Mouse (Mus musculus) hindbrain, embryonic 16.5 days (tissue): ENCODE measurements around the gene Pdia5. TPM values are rescaled to one million over a fixed set of nuclear protein-coding genes. Genes with fewer than 3 reads are reported as not detected.

Experiments used
- ATAC-seq: fragments of 200-750 bp; cut with Nextera tagmentation; 2 replicates; pipeline ENCODE4 v1.8.0; 2017; ENCODE audit warnings: moderate TSS enrichment, moderate library complexity
- H3K27ac ChIP-seq: fragments of 300-500 bp; sonication (generic); 2 replicates; pipeline ENCODE4 v1.5.1; 2014; ENCODE audit warnings: low read depth, mild to moderate bottlenecking, control low read depth, low read length, moderate library complexity
- H3K27me3 ChIP-seq: fragments of 300-500 bp; sonication (generic); replicated peaks from 2 replicates; pipeline ENCODE4 v1.6.1; 2014; ENCODE audit warnings: low read length; ENCODE audit not compliant: control insufficient read depth, insufficient read depth
- H3K36me3 ChIP-seq: fragments of 300-500 bp; sonication (generic); 2 replicates; pipeline ENCODE4 v1.6.1; 2014; ENCODE audit warnings: mild to moderate bottlenecking, low read length, moderate library complexity, mixed read lengths; ENCODE audit not compliant: control insufficient read depth, insufficient read depth
- H3K4me1 ChIP-seq: fragments of 300-500 bp; sonication (generic); 2 replicates; pipeline ENCODE4 v1.6.1; 2014; ENCODE audit warnings: low read depth, low read length; ENCODE audit not compliant: control insufficient read depth, insufficient read depth
- H3K4me2 ChIP-seq: fragments of 300-500 bp; sonication (generic); 2 replicates; pipeline ENCODE4 v1.6.1; 2014; ENCODE audit warnings: mild to moderate bottlenecking, low read length, control low read depth, moderate library complexity
- H3K4me3 ChIP-seq: fragments of 300-500 bp; sonication (generic); 2 replicates; pipeline ENCODE4 v1.5.1; 2014; ENCODE audit warnings: mild to moderate bottlenecking, low read length, control low read depth, moderate library complexity
- H3K9ac ChIP-seq: fragments of 300-500 bp; sonication (generic); 2 replicates; pipeline ENCODE4 v1.6.1; 2014; ENCODE audit warnings: low read depth, mild to moderate bottlenecking, control low read depth, low read length, moderate library complexity
- H3K9me3 ChIP-seq: fragments of 300-500 bp; sonication (generic); 2 replicates; pipeline ENCODE4 v1.6.1; 2014; ENCODE audit warnings: mild to moderate bottlenecking, low read length, moderate library complexity; ENCODE audit not compliant: control insufficient read depth
- WGBS: fragments of 180-500 bp; shearing (Covaris S2); extraction: QIAGEN DNeasy Blood & Tissue Kit; methylation state at CpG from one replicate; pipeline ENCODE4 v1.1.7; 2014; 5-methylcytosine and 5-hydroxymethylcytosine counted together
- microRNA-seq: library from miRNA; unstranded; fragments of <30 nt; microRNA quantifications from one replicate; pipeline ENCODE4, GENCODE M21; 2017
- polyA plus RNA-seq: library from polyadenylated mRNA; unstranded; fragments of >200 nt; fragmentation: Nextera tagmentation; extraction: Ambion mirVana; gene quantifications from 2 replicates; pipeline ENCODE4 v1.2.1, GENCODE M21; 2015

Gene Pdia5
- polyA plus RNA-seq, 1 experiment from 2014 or later = 12.8 TPM

GRCm38 (mm10) chr16:35362221-35362620 lies 128.5 kb downstream of the Pdia5 start:
- peaks cover 4% of the 10 kb centered on the region for H3K4me1 ChIP-seq
- H3K4me3 ChIP-seq = no peak overlapping the region
- H3K4me2 ChIP-seq = no peak overlapping the region
- no peaks in the 10 kb centered on the region for H3K9me3 ChIP-seq
- no peak for ATAC-seq
- H3K36me3 ChIP-seq = peaks cover 3% of the 10 kb centered on the region; the same call in 1 of the 2 replicates
- H3K9ac ChIP-seq = no peak overlapping the region
- H3K27me3 ChIP-seq = no peaks in the 10 kb centered on the region
- WGBS = 88% methylated on average over 2 of the region's 2 CpGs
- no peak overlapping the region for H3K27ac ChIP-seq

GRCm38 (mm10) chr16:35360593-35360992 lies 130.1 kb downstream of the Pdia5 start:
- Histone ChIP-seq H3K27ac (no peak overlapping the region), H3K36me3 (peaks cover 3% of the 10 kb centered on the region; the same call in 1 of the 2 replicates), H3K4me1 (peaks cover 4% of the 10 kb centered on the region), H3K27me3 (no peaks in the 10 kb centered on the region), H3K9me3 (no peaks in the 10 kb centered on the region), H3K9ac (no peak overlapping the region), H3K4me3 (no peak overlapping the region), H3K4me2 (no peak overlapping the region)
- ATAC-seq = no peak
- WGBS = 33% methylated on average over 6 of the region's 6 CpGs

GRCm38 (mm10) chr16:35357449-35357848 lies 133.2 kb downstream of the Pdia5 start:
- no peak for ATAC-seq
- Histone ChIP-seq H3K27ac (no peak overlapping the region), H3K27me3 (no peaks in the 10 kb centered on the region), H3K9me3 (no peaks in the 10 kb centered on the region), H3K9ac (no peak overlapping the region), H3K36me3 (peaks cover 3% of the 10 kb centered on the region; the same call in 1 of the 2 replicates), H3K4me1 (no peaks in the 10 kb centered on the region), H3K4me3 (no peak overlapping the region), H3K4me2 (no peak overlapping the region)
- 96% methylated on average over 1 of the region's 1 CpGs for WGBS

Small RNA genes lying within 50 kb of the gene (microRNA-seq; reads per million reads assigned to microRNA genes)
- gene Gm25548 = not detected

Other genes with a start within 250 kb of the Pdia5 start
- 37.3 and 38.3 TPM in 2 replicates for gene Sec22a, start 127.0 kb downstream of the Pdia5 start, polyA plus RNA-seq
- 15.1 and 18.3 TPM in 2 replicates for gene Sema5b, start 50.3 kb upstream of the Pdia5 start, polyA plus RNA-seq